Mouse (Mus musculus): ENCODE measurements around the gene Tead4.

- TF ChIP-seq POLR2A (IDR thresholded peaks at IDR 0.05; ENCODE audit: low read depth, low read length) (no peak), PAX5 (IDR thresholded peaks at IDR 0.05; ENCODE audit: low read length) (no peak), CTCF (conservative IDR thresholded peaks at IDR 0.05 in 1 of 2, IDR thresholded peaks at IDR 0.05 in 1 of 2; ENCODE audit: low read depth in 2 of 2, low read length in 2 of 2) (no peak), SIN3A (IDR thresholded peaks at IDR 0.05; ENCODE audit: low read length) (no peak), MXI1 (IDR thresholded peaks at IDR 0.05; ENCODE audit: low read depth, low read length) (no peak), TCF12 (IDR thresholded peaks at IDR 0.05; ENCODE audit: low read depth, low read length) (no peak), NRF1 (IDR thresholded peaks at IDR 0.05; ENCODE audit: low read depth, low read length) (no peak), CHD1 (IDR thresholded peaks at IDR 0.05; ENCODE audit: low read depth, low read length) (no peak), EP300 (IDR thresholded peaks at IDR 0.05; ENCODE audit: low read length) (no peak), KAT2A (IDR thresholded peaks at IDR 0.05; ENCODE audit: insufficient replicate concordance, low read length) (no peak)
Observed at GRCm38 (mm10) chr6:128337467-128337866, 36.8 kb upstream of the Tead4 start.

Measured in CH12.LX (cell line).